Mouse (Mus musculus) heart, adult 8-10 months (tissue): ENCODE data around the gene Aanat. TPM values are rescaled to one million over a fixed set of nuclear protein-coding genes. Genes with fewer than 3 reads are reported as not detected.

Experiments
- DNase-seq: peaks from one replicate; pipeline ENCODE4 v3.0.0; 2022; ENCODE audit warnings: low spot score
- total RNA-seq, 4 experiments: library from RNA; stranded (reverse); gene quantifications; 2 replicates each; pipeline ENCODE4 v1.2.4; 2022

The Aanat gene
- total RNA-seq, 4 experiments from 2014 or later: not detected

GRCm38 (mm10) chr11:116574982-116575381 lies 11.2 kb upstream of the Aanat start:
- DNase-seq: no peak

- DNase-seq: no peak
Observed at GRCm38 (mm10) chr11:116575396-116575795, 10.8 kb upstream of the Aanat start.

GRCm38 (mm10) chr11:116579280-116579679 lies 7.0 kb upstream of the Aanat start:
- no peak for DNase-seq

- DNase-seq: no peak
Observed at GRCm38 (mm10) chr11:116580031-116580652, 6.1 kb upstream of the Aanat start.

- no peak for DNase-seq
Observed at GRCm38 (mm10) chr11:116580711-116581375, 5.4 kb upstream of the Aanat start.

- DNase-seq: peak; percentile 70
Observed at GRCm38 (mm10) chr11:116581376-116581814, 4.8 kb upstream of the Aanat start, which contains the start of gene Ube2o. Gene Ube2o, minus strand, starts transcription at chr11:116581447.

- no peak for DNase-seq
Observed at GRCm38 (mm10) chr11:116585682-116586081, 550 bp upstream of the Aanat start.

GRCm38 (mm10) chr11:116586801-116587631 lies 784 bp downstream of the Aanat start:
- peak; percentile 73 for DNase-seq

- DNase-seq: no peak
Observed at GRCm38 (mm10) chr11:116589020-116589531, 2.8 kb downstream of the Aanat start.

GRCm38 (mm10) chr11:116589574-116589973 lies 3.3 kb downstream of the Aanat start:
- no peak for DNase-seq

GRCm38 (mm10) chr11:116591621-116592020 lies 5.4 kb downstream of the Aanat start:
- DNase-seq: no peak

- DNase-seq: peak; percentile 96
Observed at GRCm38 (mm10) chr11:116592428-116592827, 6.2 kb downstream of the Aanat start.

GRCm38 (mm10) chr11:116593345-116593744 lies 7.1 kb downstream of the Aanat start:
- no peak for DNase-seq

GRCm38 (mm10) chr11:116596766-116597165 lies 10.5 kb downstream of the Aanat start:
- DNase-seq: no peak

- no peak for DNase-seq
Observed at GRCm38 (mm10) chr11:116598193-116598592, 12.0 kb downstream of the Aanat start.

GRCm38 (mm10) chr11:116599230-116599629 lies 13.0 kb downstream of the Aanat start:
- no peak for DNase-seq

- DNase-seq: no peak
Observed at GRCm38 (mm10) chr11:116601166-116601565, 14.9 kb downstream of the Aanat start.

GRCm38 (mm10) chr11:116602043-116602442 lies 15.8 kb downstream of the Aanat start:
- no peak for DNase-seq

- no peak for DNase-seq
Observed at GRCm38 (mm10) chr11:116603339-116603738, 17.1 kb downstream of the Aanat start.

- DNase-seq: no peak
Observed at GRCm38 (mm10) chr11:116604097-116604496, 17.9 kb downstream of the Aanat start.

- DNase-seq: no peak
Observed at GRCm38 (mm10) chr11:116607717-116608116, 21.5 kb downstream of the Aanat start.

GRCm38 (mm10) chr11:116609965-116610630 lies 23.9 kb downstream of the Aanat start:
- no peak for DNase-seq
